Mouse (Mus musculus) adrenal gland, postnatal 25 days (tissue): ENCODE data around the gene Casp9. TPM values are rescaled to one million over a fixed set of nuclear protein-coding genes. Genes with fewer than 3 reads are reported as not detected.

Experiments
- total RNA-seq: library from RNA; stranded (reverse); gene quantifications from 2 replicates; pipeline ENCODE4 v1.2.3, GENCODE M21; 2021

The Casp9 gene
- total RNA-seq, 1 experiment from 2014 or later = 32.3 TPM

Other genes starting within 250 kb of the Casp9 start
- gene Fblim1, start 187.5 kb upstream of the Casp9 start, total RNA-seq = 9.5 and 12.7 TPM in 2 replicates
- gene Tmem82, start 175.0 kb upstream of the Casp9 start, total RNA-seq = 0.64 and 2.0 TPM in 2 replicates
- 2.7 TPM in 2 replicates for gene Slc25a34, start 169.8 kb upstream of the Casp9 start, total RNA-seq
- gene Plekhm2, start 128.7 kb upstream of the Casp9 start, total RNA-seq = 54.7 and 61.0 TPM in 2 replicates
- gene Rsc1a1, start 108.0 kb upstream of the Casp9 start, total RNA-seq = 18.5 TPM in 1 of 2 replicates, not detected in the other
- gene Ddi2, start 70.2 kb upstream of the Casp9 start, total RNA-seq = 62.1 and 70.8 TPM in 2 replicates
- 45.1 and 50.4 TPM in 2 replicates for gene Agmat, start 46.9 kb upstream of the Casp9 start, total RNA-seq
- 25.3 and 32.2 TPM in 2 replicates for gene Dnajc16, start 2.7 kb upstream of the Casp9 start, total RNA-seq
- 0.52 TPM in 1 of 2 replicates, not detected in the other for gene Cela2a, start 32.5 kb downstream of the Casp9 start, total RNA-seq
- gene Ctrc, start 52.7 kb downstream of the Casp9 start, total RNA-seq = not detected in 2 replicates
- 20.9 and 30.8 TPM in 2 replicates for gene Efhd2, start 81.3 kb downstream of the Casp9 start, total RNA-seq
- gene Fhad1, start 221.5 kb downstream of the Casp9 start, total RNA-seq = 0.91 TPM in 1 of 2 replicates, not detected in the other